Mouse (Mus musculus) forebrain, embryonic 14.5 days (tissue): ENCODE data around the gene Lfng. TPM values are rescaled to one million over a fixed set of nuclear protein-coding genes. Genes with fewer than 3 reads are reported as not detected.
A peak's percentile ranks its signal among the peaks of the same experiment; 100 is the strongest.

Source experiments
- ATAC-seq: fragments of 200-750 bp; cut with Nextera tagmentation; 2 replicates; pipeline ENCODE4 v1.8.0; 2017; ENCODE audit warnings: mild to moderate bottlenecking, moderate library complexity
- DNase-seq: peaks from one replicate; pipeline ENCODE4 v3.0.0-alpha.2; 2015; ENCODE audit warnings: low spot score
- H3K27ac ChIP-seq: fragments of 300-500 bp; sonication (generic); 2 replicates; pipeline ENCODE4 v1.5.1; 2014; ENCODE audit warnings: low read depth, mild to moderate bottlenecking, control low read depth, low read length, moderate library complexity
- H3K27me3 ChIP-seq: fragments of 300-500 bp; sonication (generic); replicated peaks from 2 replicates; pipeline ENCODE4 v1.6.1; 2014; ENCODE audit warnings: low read length, control low read depth, mixed read lengths; ENCODE audit not compliant: control insufficient read depth, insufficient read depth
- H3K36me3 ChIP-seq: fragments of 300-500 bp; sonication (generic); 2 replicates; pipeline ENCODE4 v1.6.1; 2014; ENCODE audit warnings: low read length, control low read depth; ENCODE audit not compliant: control insufficient read depth, insufficient read depth
- H3K4me1 ChIP-seq: fragments of 300-500 bp; sonication (generic); 2 replicates; pipeline ENCODE4 v1.6.1; 2014; ENCODE audit warnings: antibody characterized with exemption, low read length, control low read depth; ENCODE audit not compliant: control insufficient read depth, insufficient read depth
- H3K4me2 ChIP-seq: fragments of 300-500 bp; sonication (generic); 2 replicates; pipeline ENCODE4 v1.6.1; 2014; ENCODE audit warnings: mild to moderate bottlenecking, control low read depth, low read length
- H3K4me3 ChIP-seq: fragments of 300-500 bp; sonication (generic); 2 replicates; pipeline ENCODE4 v1.5.1; 2014; ENCODE audit warnings: low read depth, low read length, control low read depth
- H3K9ac ChIP-seq: fragments of 300-500 bp; sonication (generic); 2 replicates; pipeline ENCODE4 v1.6.1; 2014; ENCODE audit warnings: mild to moderate bottlenecking, low read length, control low read depth, moderate library complexity
- H3K9me3 ChIP-seq: fragments of 300-500 bp; sonication (generic); replicated peaks from 2 replicates; pipeline ENCODE4 v1.6.1; 2016; ENCODE audit warnings: low read length, control low read depth, mixed read lengths; ENCODE audit not compliant: control insufficient read depth
- WGBS: fragments of 180-500 bp; shearing (Covaris S2); extraction: QIAGEN DNeasy Blood & Tissue Kit; methylation state at CpG from one replicate; pipeline ENCODE4 v1.1.7; 2014; 5-methylcytosine and 5-hydroxymethylcytosine counted together
- polyA plus RNA-seq: library from polyadenylated mRNA; unstranded; fragments of >200 nt; fragmentation: Nextera tagmentation; extraction: Ambion mirVana; gene quantifications from 2 replicates; pipeline ENCODE4 v1.2.1, GENCODE M21; 2014

Gene Lfng
- polyA plus RNA-seq, 1 experiment from 2014 or later, result 30.9 TPM

- Histone ChIP-seq H3K36me3 (peaks cover 80% of the 10 kb centered on the region), H3K4me1 (peaks cover 6% of the 10 kb centered on the region), H3K9ac (no peak overlapping the region), H3K9me3 (no peaks in the 10 kb centered on the region), H3K27me3 (no peaks in the 10 kb centered on the region), H3K27ac (no peak overlapping the region), H3K4me2 (no peak overlapping the region), H3K4me3 (no peak overlapping the region)
- WGBS, result 94% methylated on average over 3 of the region's 3 CpGs
- no peak for DNase-seq
- ATAC-seq, result no peak
Measured at GRCm38 (mm10) chr5:140637989-140638388, 30.9 kb downstream of the Lfng start.

GRCm38 (mm10) chr5:140638484-140638883 is 31.4 kb downstream of the Lfng start:
- no peak overlapping the region for H3K9ac ChIP-seq
- H3K27me3 ChIP-seq, result no peaks in the 10 kb centered on the region
- no peaks in the 10 kb centered on the region for H3K9me3 ChIP-seq
- no peak overlapping the region for H3K4me2 ChIP-seq
- no peak for ATAC-seq
- 96% methylated on average over 6 of the region's 6 CpGs for WGBS
- H3K36me3 ChIP-seq, result peaks cover 80% of the 10 kb centered on the region
- H3K4me1 ChIP-seq, result peaks cover 7% of the 10 kb centered on the region
- no peak for DNase-seq
- H3K4me3 ChIP-seq, result no peak overlapping the region
- no peak overlapping the region for H3K27ac ChIP-seq

- no peaks in the 10 kb centered on the region for H3K9me3 ChIP-seq
- no peak for DNase-seq
- no peak overlapping the region for H3K27ac ChIP-seq
- ATAC-seq, result no peak
- H3K27me3 ChIP-seq, result no peaks in the 10 kb centered on the region
- no peak overlapping the region for H3K4me3 ChIP-seq
- no peak overlapping the region for H3K9ac ChIP-seq
- no peak overlapping the region for H3K4me2 ChIP-seq
- peaks cover 9% of the 10 kb centered on the region for H3K4me1 ChIP-seq
- WGBS, result 91% methylated on average over 4 of the region's 4 CpGs
- H3K36me3 ChIP-seq, result peaks cover 80% of the 10 kb centered on the region
Measured at GRCm38 (mm10) chr5:140639312-140639711, 32.2 kb downstream of the Lfng start.

- H3K4me3 ChIP-seq, result no peak overlapping the region
- no peaks in the 10 kb centered on the region for H3K9me3 ChIP-seq
- H3K4me2 ChIP-seq, result no peak overlapping the region
- H3K27ac ChIP-seq, result no peak overlapping the region
- no peak overlapping the region for H3K9ac ChIP-seq
- peaks cover 12% of the 10 kb centered on the region for H3K4me1 ChIP-seq
- DNase-seq (no peak), ATAC-seq (no peak)
- H3K27me3 ChIP-seq, result no peaks in the 10 kb centered on the region
- peaks cover 80% of the 10 kb centered on the region for H3K36me3 ChIP-seq
- 91% methylated on average over 14 of the region's 14 CpGs for WGBS
Measured at GRCm38 (mm10) chr5:140639871-140640270, 32.8 kb downstream of the Lfng start.

GRCm38 (mm10) chr5:140640812-140641211 is 33.7 kb downstream of the Lfng start:
- 89% methylated on average over 2 of the region's 2 CpGs for WGBS
- H3K4me2 ChIP-seq, result no peak overlapping the region
- no peak overlapping the region for H3K27ac ChIP-seq
- ATAC-seq (no peak), DNase-seq (no peak)
- no peaks in the 10 kb centered on the region for H3K9me3 ChIP-seq
- no peaks in the 10 kb centered on the region for H3K27me3 ChIP-seq
- H3K9ac ChIP-seq, result no peak overlapping the region
- no peak overlapping the region for H3K4me3 ChIP-seq
- peaks cover 18% of the 10 kb centered on the region for H3K4me1 ChIP-seq
- peaks cover 79% of the 10 kb centered on the region for H3K36me3 ChIP-seq

- Histone ChIP-seq H3K4me2 (no peak overlapping the region), H3K4me1 (peaks cover 24% of the 10 kb centered on the region), H3K36me3 (peaks cover 78% of the 10 kb centered on the region), H3K9ac (no peak overlapping the region), H3K9me3 (no peaks in the 10 kb centered on the region), H3K27me3 (no peaks in the 10 kb centered on the region), H3K4me3 (no peak overlapping the region), H3K27ac (no peak overlapping the region)
- 73% methylated on average over 10 of the region's 10 CpGs for WGBS
- ATAC-seq (no peak; the same call in 1 of the 2 replicates), DNase-seq (no peak)
Measured at GRCm38 (mm10) chr5:140641254-140641928, 34.3 kb downstream of the Lfng start.

- ATAC-seq (no peak), DNase-seq (no peak)
- H3K27ac ChIP-seq, result no peak overlapping the region
- WGBS, result 70% methylated on average over 3 of the region's 3 CpGs
- peaks cover 75% of the 10 kb centered on the region for H3K36me3 ChIP-seq
- H3K9me3 ChIP-seq, result no peaks in the 10 kb centered on the region
- no peak overlapping the region for H3K4me2 ChIP-seq
- peaks cover 31% of the 10 kb centered on the region for H3K4me1 ChIP-seq
- H3K9ac ChIP-seq, result no peak overlapping the region
- no peaks in the 10 kb centered on the region for H3K27me3 ChIP-seq
- no peak overlapping the region for H3K4me3 ChIP-seq
Measured at GRCm38 (mm10) chr5:140642076-140642475, 35.0 kb downstream of the Lfng start.

GRCm38 (mm10) chr5:140644263-140644662 is 37.1 kb downstream of the Lfng start:
- Histone ChIP-seq H3K9me3 (no peaks in the 10 kb centered on the region), H3K4me3 (no peak overlapping the region), H3K4me2 (no peak overlapping the region; the same call in 1 of the 2 replicates), H3K27ac (no peak overlapping the region), H3K36me3 (peaks cover 54% of the 10 kb centered on the region), H3K27me3 (no peaks in the 10 kb centered on the region), H3K4me1 (peaks cover 30% of the 10 kb centered on the region), H3K9ac (no peak overlapping the region)
- ATAC-seq, result no peak
- 86% methylated on average over 6 of the region's 6 CpGs for WGBS
- no peak for DNase-seq

GRCm38 (mm10) chr5:140644702-140645201 is 37.6 kb downstream of the Lfng start:
- Histone ChIP-seq H3K27ac (0 out of 2 replicates have a peak overlapping the region, but pooled peaks have one; percentile 41), H3K4me1 (peaks cover 33% of the 10 kb centered on the region), H3K9me3 (no peaks in the 10 kb centered on the region), H3K36me3 (peaks cover 49% of the 10 kb centered on the region), H3K27me3 (no peaks in the 10 kb centered on the region), H3K9ac (peak overlapping the region; percentile 29; the same call in 1 of the 2 replicates), H3K4me3 (0 out of 2 replicates have a peak overlapping the region, but pooled peaks have one; percentile 99), H3K4me2 (peak overlapping the region; percentile 97)
- no peak for DNase-seq
- ATAC-seq, result no peak
- WGBS, result 66% methylated on average over 15 of the region's 15 CpGs
